Mouse (Mus musculus) olfactory bulb, adult 2 months (tissue): Measurements from ENCODE around the gene Fam19a2.

Experiments used
- CTCF ChIP-seq: fragments of 200-500 bp; IDR thresholded peaks from 2 replicates; pipeline ENCODE4 v1.5.1; 2012; ENCODE audit warnings: low read depth, mild to moderate bottlenecking, low read length, moderate library complexity; ENCODE audit not compliant: insufficient read depth
- POLR2A ChIP-seq: fragments of 200-500 bp; IDR thresholded peaks from 2 replicates; pipeline ENCODE4 v1.6.1; 2012; ENCODE audit warnings: mild to moderate bottlenecking, low read depth, low read length, moderate library complexity; ENCODE audit not compliant: insufficient read depth

GRCm38 (mm10) chr10:123357010-123357409 is 93.2 kb downstream of the Fam19a2 start:
- TF ChIP-seq CTCF (no peak), POLR2A (no peak)
